In the genomic region with DNA sequence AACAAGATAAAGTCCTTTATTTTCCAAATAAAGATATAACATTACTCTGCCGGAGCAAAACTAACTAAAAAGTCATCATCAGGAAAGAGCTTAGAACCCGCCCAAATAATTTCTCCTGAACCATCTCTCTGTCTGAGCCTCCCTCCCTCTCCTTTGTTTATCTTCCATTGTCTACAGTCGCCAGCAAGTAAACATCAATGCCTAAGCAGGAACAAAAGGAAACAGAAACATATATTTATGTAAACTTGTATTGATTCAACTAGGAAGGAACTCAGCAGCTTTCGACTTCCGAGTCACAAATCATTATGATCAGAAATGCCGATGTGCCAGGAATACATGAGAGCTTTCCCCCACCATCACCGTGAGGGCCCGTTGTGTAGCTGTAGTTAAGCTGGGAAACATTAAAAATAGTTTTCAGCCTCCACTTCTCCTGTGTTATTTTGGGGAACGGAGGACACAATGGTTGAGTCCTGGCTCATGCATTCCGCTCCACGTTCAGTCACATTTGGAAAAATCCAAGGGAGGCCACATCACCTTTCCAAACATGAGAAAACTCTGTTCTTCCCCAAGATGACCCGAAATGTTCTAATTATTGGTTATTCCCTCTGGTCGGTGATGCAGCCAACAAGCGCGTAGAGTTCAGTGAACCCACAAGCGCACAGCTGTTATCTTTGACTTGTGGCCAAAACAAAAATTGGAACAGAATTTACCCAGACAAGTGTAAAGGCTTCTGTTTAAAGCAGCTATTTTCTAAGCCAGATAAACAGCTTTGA, we compare ENCODE assay signal across 8 mouse cellular contexts.
DNase-seq lines count a peak whose midpoint lies in the region; ATAC-seq and TF ChIP-seq lines count a peak whose summit lies in the region.
"Had no signal": no experiment of that assay in that cellular context is flagged by ENCODE, and none has a peak within 500 bp of the region (broad histone marks: within the 10 kb centered on the region; RNA-seq: fewer than 3 reads in every experiment).

No protein-coding gene starts in this region.

- TF ChIP-seq EP300 in stomach, postnatal 0 days (optimal IDR thresholded peaks at IDR 0.05): no peak

- TF ChIP-seq CTCF in stomach, postnatal 0 days (IDR thresholded peaks at IDR 0.05; ENCODE audit: low read depth): no peak

- H3K9ac ChIP-seq in stomach, postnatal 0 days (ENCODE audit: low read length): no peak overlapping the region
- H3K9ac ChIP-seq: limb, embryonic 13.5 days had no signal

- H3K9me3 ChIP-seq in stomach, postnatal 0 days (ENCODE audit: control insufficient read depth, low read length): no peaks in the 10 kb centered on the region
- H3K9me3 ChIP-seq: limb, embryonic 13.5 days had no signal

- H3K4me3 ChIP-seq in stomach, postnatal 0 days (ENCODE audit: low read depth, low read length): no peak overlapping the region
- H3K4me3 ChIP-seq: limb, embryonic 13.5 days had no signal

- H3K27ac ChIP-seq in stomach, postnatal 0 days (replicated peaks): no peak overlapping the region
- H3K27ac ChIP-seq: limb, embryonic 13.5 days had no signal

- no peak overlapping the region for H3K4me2 ChIP-seq in stomach, postnatal 0 days (replicated peaks; ENCODE audit: low read depth)
- H3K4me2 ChIP-seq: limb, embryonic 13.5 days had no signal

- no peak for ATAC-seq in stomach, postnatal 0 days (ENCODE audit: low FRiP score, low TSS enrichment)

- no peaks in the 10 kb centered on the region for H3K4me1 ChIP-seq in stomach, postnatal 0 days (replicated peaks; ENCODE audit: control insufficient read depth, insufficient read depth)

- no peaks in the 10 kb centered on the region for H3K36me3 ChIP-seq in stomach, postnatal 0 days (ENCODE audit: control insufficient read depth, insufficient read depth, low read length)
- H3K36me3 ChIP-seq: limb, embryonic 13.5 days had no signal

- DNase-seq in right cerebral cortex, adult 18-20 months: peak; percentile 15
- no peak for DNase-seq in right cerebral cortex, postnatal 14 days
- peak; percentile 25 for DNase-seq in gastrocnemius, postnatal 10 days
- peak; percentile 48 to 85 for DNase-seq in layer of hippocampus, adult 18-20 months (ENCODE audit: low spot score in 2 of 2)
- DNase-seq in lung, postnatal 4 days: peak; percentile 14 to 39
- DNase-seq in stomach, postnatal 0 days (ENCODE audit: low spot score): no peak
- no peak for DNase-seq in B cell, adult 2 months

- no peaks in the 10 kb centered on the region for H3K27me3 ChIP-seq in stomach, postnatal 0 days (ENCODE audit: control insufficient read depth, insufficient read depth, low read length)
- H3K27me3 ChIP-seq: limb, embryonic 13.5 days had no signal

- WGBS in stomach, postnatal 0 days: 55% methylated on average over 16 of the region's 16 CpGs

Comparison
In these comparisons a context has a peak if more than half of its experiments do, and no peak if none do; other contexts are left out.
1. DNase-seq: peak in right cerebral cortex, adult 18-20 months (single experiment), gastrocnemius, postnatal 10 days (single experiment), layer of hippocampus, adult 18-20 months (2 of 2) and lung, postnatal 4 days (2 of 2); none in right cerebral cortex, postnatal 14 days (single experiment), stomach, postnatal 0 days (single experiment) and B cell, adult 2 months (0 of 2).